25 mouse cellular contexts compared by ENCODE assay signal in genomic region chr14:54698733-54699132, GRCm38 (mm10). TPM values are rescaled to one million over a fixed set of nuclear protein-coding genes. Genes with fewer than 3 reads are reported as not detected.
A peak's percentile ranks its signal among the peaks of the same experiment; 100 is the strongest.
DNase-seq lines count a peak whose midpoint lies in the region; ATAC-seq and TF ChIP-seq lines count a peak whose summit lies in the region.
"Had no signal": no experiment of that assay in that cellular context is flagged by ENCODE, and none has a peak within 500 bp of the region (broad histone marks: within the 10 kb centered on the region; RNA-seq: fewer than 3 reads in every experiment).

Gene Gm29776, minus strand, starts transcription at chr14:54698833.

- no peaks in the 10 kb centered on the region for H3K4me1 ChIP-seq in forebrain, embryonic 11.5 days (replicated peaks; ENCODE audit: control insufficient read depth, insufficient read depth, low read length)
- no peaks in the 10 kb centered on the region for H3K4me1 ChIP-seq in forebrain, embryonic 14.5 days (ENCODE audit: control insufficient read depth, insufficient read depth, low read length)
- no peaks in the 10 kb centered on the region for H3K4me1 ChIP-seq in limb, embryonic 13.5 days
- no peaks in the 10 kb centered on the region for H3K4me1 ChIP-seq in limb, embryonic 10.5 days
- peaks cover 6% of the 10 kb centered on the region; the same call in 1 of the 2 replicates for H3K4me1 ChIP-seq in testis, adult 2 months (ENCODE audit: control insufficient read depth, insufficient read depth, low read length)
- H3K4me1 ChIP-seq: embryonic facial prominence, embryonic 12.5 days; forebrain, embryonic 12.5 days; forebrain, embryonic 15.5 days had no signal

- no peaks in the 10 kb centered on the region for H3K9me3 ChIP-seq in forebrain, embryonic 11.5 days (ENCODE audit: control insufficient read depth, low read length)
- no peaks in the 10 kb centered on the region for H3K9me3 ChIP-seq in forebrain, embryonic 14.5 days (replicated peaks; ENCODE audit: control insufficient read depth, low read length)
- H3K9me3 ChIP-seq in limb, embryonic 13.5 days: no peaks in the 10 kb centered on the region
- H3K9me3 ChIP-seq in limb, embryonic 10.5 days (replicated peaks): no peaks in the 10 kb centered on the region
- H3K9me3 ChIP-seq: embryonic facial prominence, embryonic 10.5 days; embryonic facial prominence, embryonic 12.5 days; forebrain, embryonic 12.5 days; forebrain, embryonic 15.5 days; G1E had no signal

- no peak for TF ChIP-seq CTCF in testis, adult 2 months (IDR thresholded peaks at IDR 0.05; ENCODE audit: control insufficient read depth, insufficient read depth, insufficient replicate concordance, low read depth, low read length)

- no peak within 1 kb of the TSS for H3K9ac ChIP-seq in forebrain, embryonic 11.5 days (ENCODE audit: low read length)
- H3K9ac ChIP-seq in forebrain, embryonic 14.5 days (ENCODE audit: low read length): no peak within 1 kb of the TSS
- H3K9ac ChIP-seq in limb, embryonic 13.5 days: peak within 1 kb of the TSS; percentile 25; the same call in 1 of the 2 replicates
- H3K9ac ChIP-seq: embryonic facial prominence, embryonic 12.5 days; forebrain, embryonic 12.5 days; forebrain, embryonic 15.5 days; forebrain, postnatal 0 days had no signal

- no peak within 1 kb of the TSS for H3K4me2 ChIP-seq in forebrain, embryonic 11.5 days (ENCODE audit: low read depth, low read length, severe bottlenecking)
- no peak within 1 kb of the TSS for H3K4me2 ChIP-seq in forebrain, embryonic 14.5 days (ENCODE audit: low read length)
- H3K4me2 ChIP-seq in limb, embryonic 13.5 days (replicated peaks): no peak within 1 kb of the TSS
- H3K4me2 ChIP-seq: embryonic facial prominence, embryonic 12.5 days; forebrain, embryonic 12.5 days; forebrain, embryonic 15.5 days had no signal

- no peak within 1 kb of the TSS for H3K4me3 ChIP-seq in forebrain, embryonic 11.5 days (ENCODE audit: low read depth, low read length)
- H3K4me3 ChIP-seq in forebrain, embryonic 14.5 days (ENCODE audit: low read depth, low read length): no peak within 1 kb of the TSS
- no peak within 1 kb of the TSS for H3K4me3 ChIP-seq in limb, embryonic 13.5 days
- H3K4me3 ChIP-seq in limb, embryonic 10.5 days: no peak within 1 kb of the TSS
- H3K4me3 ChIP-seq in testis, adult 2 months (ENCODE audit: control insufficient read depth, low read depth, low read length): peak within 1 kb of the TSS; percentile 8; the same call in 1 of the 2 replicates
- H3K4me3 ChIP-seq: embryonic facial prominence, embryonic 10.5 days; embryonic facial prominence, embryonic 12.5 days; forebrain, embryonic 12.5 days; forebrain, embryonic 15.5 days had no signal

- 84% methylated on average over 4 of the region's 4 CpGs for WGBS in forebrain, embryonic 11.5 days
- WGBS in forebrain, embryonic 14.5 days: 69% methylated on average over 4 of the region's 4 CpGs
- 72% methylated on average over 4 of the region's 4 CpGs for WGBS in limb, embryonic 13.5 days
- WGBS in limb, embryonic 10.5 days: 90% methylated on average over 3 of the region's 4 CpGs

- no peak for TF ChIP-seq POLR2A in testis, adult 2 months (IDR thresholded peaks at IDR 0.05; ENCODE audit: control insufficient read depth, low read depth, low read length)

- no peaks in the 10 kb centered on the region for H3K27me3 ChIP-seq in forebrain, embryonic 11.5 days (ENCODE audit: control insufficient read depth, insufficient read depth, low read length)
- H3K27me3 ChIP-seq in forebrain, embryonic 14.5 days (replicated peaks; ENCODE audit: control insufficient read depth, insufficient read depth, low read length): no peaks in the 10 kb centered on the region
- peaks cover 19% of the 10 kb centered on the region for H3K27me3 ChIP-seq in limb, embryonic 13.5 days
- peaks cover 9% of the 10 kb centered on the region; the same call in 1 of the 2 replicates for H3K27me3 ChIP-seq in limb, embryonic 10.5 days (ENCODE audit: low read depth, poor library complexity, severe bottlenecking)
- no peaks in the 10 kb centered on the region for H3K27me3 ChIP-seq in testis, adult 2 months (ENCODE audit: control insufficient read depth, insufficient read depth, low read length)
- H3K27me3 ChIP-seq: CH12.LX; forebrain, embryonic 15.5 days; Patski had no signal

- DNase-seq in forebrain, embryonic 11.5 days (ENCODE audit: low spot score): peak; percentile 31
- DNase-seq in forebrain, embryonic 14.5 days (ENCODE audit: low spot score): no peak
- DNase-seq in limb, embryonic 10.5 days (ENCODE audit: low spot score): no peak
- DNase-seq in testis, postnatal 10 days (ENCODE audit: low spot score): no peak
- DNase-seq: adrenal gland, adult 8-10 months; adrenal gland, postnatal 14 days; adrenal gland, postnatal 36 days; B cell, adult 2 months; cerebellum, adult 11-12 months; cerebellum, adult 2 months; cerebellum, adult 9-10 months; cerebellum, postnatal 10 days; cerebellum, postnatal 25 days; forebrain, postnatal 0 days had no signal

- ATAC-seq in forebrain, embryonic 11.5 days (replicated peaks; ENCODE audit: low FRiP score): no peak
- no peak for ATAC-seq in forebrain, embryonic 14.5 days
- ATAC-seq in limb, embryonic 13.5 days (ENCODE audit: low FRiP score, low read depth): no peak
- ATAC-seq: activated CD4-positive, CD25-positive, alpha-beta regulatory T cell, adult 4 months; CD4-positive, CD25-positive, alpha-beta regulatory T cell, adult 4 months; forebrain, embryonic 15.5 days; forebrain, postnatal 0 days; Patski had no signal

- no peak within 1 kb of the TSS for H3K27ac ChIP-seq in forebrain, embryonic 11.5 days (ENCODE audit: low read depth, low read length)
- no peak within 1 kb of the TSS for H3K27ac ChIP-seq in forebrain, embryonic 14.5 days (ENCODE audit: low read depth, low read length)
- H3K27ac ChIP-seq in limb, embryonic 13.5 days: no peak within 1 kb of the TSS
- H3K27ac ChIP-seq in limb, embryonic 10.5 days: no peak within 1 kb of the TSS
- H3K27ac ChIP-seq in testis, adult 2 months (ENCODE audit: control insufficient read depth, insufficient read depth, low read depth, low read length): no peak within 1 kb of the TSS
- H3K27ac ChIP-seq: embryonic facial prominence, embryonic 10.5 days; embryonic facial prominence, embryonic 12.5 days; forebrain, embryonic 12.5 days; forebrain, embryonic 15.5 days had no signal

- no peaks in the 10 kb centered on the region for H3K36me3 ChIP-seq in forebrain, embryonic 11.5 days (ENCODE audit: control insufficient read depth, insufficient read depth, low read length)
- H3K36me3 ChIP-seq in forebrain, embryonic 14.5 days (ENCODE audit: control insufficient read depth, insufficient read depth, low read length): peaks cover 8% of the 10 kb centered on the region
- peaks cover 5% of the 10 kb centered on the region; the same call in 1 of the 2 replicates for H3K36me3 ChIP-seq in limb, embryonic 13.5 days
- H3K36me3 ChIP-seq in limb, embryonic 10.5 days: peaks cover 5% of the 10 kb centered on the region
- no peaks in the 10 kb centered on the region for H3K36me3 ChIP-seq in testis, adult 2 months (ENCODE audit: control insufficient read depth, insufficient read depth, low read length)

RNA-seq across cellular contexts. Expression of gene Gm29776, which starts in this region (rescaled TPM):
- polyA plus RNA-seq in forebrain, embryonic 11.5 days (2014; fragmentation: Nextera tagmentation; extraction: Ambion mirVana): 0.17 and 0.23 TPM in 2 replicates
- 0.14 and 0.15 TPM in 2 replicates for polyA plus RNA-seq in forebrain, embryonic 14.5 days (2014; fragmentation: Nextera tagmentation; extraction: Ambion mirVana)
- polyA plus RNA-seq in limb, embryonic 13.5 days (2015; fragmentation: Nextera tagmentation; extraction: Ambion mirVana): 0.31 and 0.33 TPM in 2 replicates
- 0.10 and 0.16 TPM in 2 replicates for polyA plus RNA-seq in limb, embryonic 10.5 days (2016; fragmentation: Nextera tagmentation; extraction: Ambion mirVana)
- polyA plus RNA-seq in testis, adult 2 months (2012; rRNA removed): 0.22 and 0.32 TPM in 2 replicates
- polyA plus RNA-seq: activated CD4-positive, CD25-positive, alpha-beta regulatory T cell, adult 4 months; CD4-positive, CD25-positive, alpha-beta regulatory T cell, adult 4 months; forebrain, embryonic 12.5 days; G1E had no signal

Comparison
In these comparisons a context has a peak if more than half of its experiments do, and no peak if none do; other contexts are left out.
1. Peak in DNase-seq in forebrain, embryonic 11.5 days; RNA of the gene not detected or under 1 TPM.